Mouse (Mus musculus): ENCODE measurements around the gene Ppp1r21. TPM values are rescaled to one million over a fixed set of nuclear protein-coding genes. Genes with fewer than 3 reads are reported as not detected.

Ppp1r21 gene
- polyA plus RNA-seq, 1 experiment from 2014 or later: 27.6 TPM

- Histone ChIP-seq H3K9me3 (replicated peaks; ENCODE audit: low read length) (no peaks in the 10 kb centered on the region), H3K27me3 (ENCODE audit: insufficient read depth, low read length) (no peaks in the 10 kb centered on the region), H3K36me3 (ENCODE audit: insufficient read depth, low read length) (peaks cover 18% of the 10 kb centered on the region; the same call in 1 of the 2 replicates), H3K9ac (ENCODE audit: low read depth, low read length) (no peak overlapping the region), H3K4me1 (replicated peaks; ENCODE audit: insufficient read depth, low read length) (peaks cover 3% of the 10 kb centered on the region; the same call in 1 of the 2 replicates), H3K27ac (no peak overlapping the region), H3K4me2 (ENCODE audit: low read length) (no peak overlapping the region), H3K4me3 (replicated peaks; ENCODE audit: low read depth, low read length) (no peak overlapping the region)
- ATAC-seq (replicated peaks; ENCODE audit: low FRiP score, low read depth) (no peak), DNase-seq (ENCODE audit: low spot score) (no peak)
- WGBS: 76% methylated on average over 14 of the region's 14 CpGs
- no peak for TF ChIP-seq CTCF (IDR thresholded peaks at IDR 0.05; ENCODE audit: low read depth)
Measured at GRCm38 (mm10) chr17:88636076-88636475, 106.2 kb downstream of the Ppp1r21 start.

- Histone ChIP-seq H3K27me3 (ENCODE audit: insufficient read depth, low read length) (no peaks in the 10 kb centered on the region), H3K4me2 (ENCODE audit: low read length) (no peak overlapping the region), H3K36me3 (ENCODE audit: insufficient read depth, low read length) (peaks cover 18% of the 10 kb centered on the region; the same call in 1 of the 2 replicates), H3K27ac (no peak overlapping the region), H3K4me3 (replicated peaks; ENCODE audit: low read depth, low read length) (no peak overlapping the region), H3K9ac (ENCODE audit: low read depth, low read length) (no peak overlapping the region), H3K9me3 (replicated peaks; ENCODE audit: low read length) (no peaks in the 10 kb centered on the region), H3K4me1 (replicated peaks; ENCODE audit: insufficient read depth, low read length) (no peaks in the 10 kb centered on the region; the same call in 1 of the 2 replicates)
- peak; percentile 52; the same call in 1 of the 2 replicates for TF ChIP-seq CTCF (IDR thresholded peaks at IDR 0.05; ENCODE audit: low read depth)
- no peak; the same call in 1 of the 2 replicates for ATAC-seq (replicated peaks; ENCODE audit: low FRiP score, low read depth)
- peak; percentile 63 for DNase-seq (ENCODE audit: low spot score)
- WGBS: 38% methylated on average over 12 of the region's 12 CpGs
Measured at GRCm38 (mm10) chr17:88636587-88636986, 106.7 kb downstream of the Ppp1r21 start.

Other genes starting within 250 kb of the Ppp1r21 start
- 9.8 and 9.9 TPM in 2 replicates for gene Foxn2, start 89.4 kb upstream of the Ppp1r21 start, polyA plus RNA-seq (2015; fragmentation: Nextera tagmentation; extraction: Ambion mirVana)
- gene Ston1, start 67.6 kb downstream of the Ppp1r21 start, polyA plus RNA-seq (2015; fragmentation: Nextera tagmentation; extraction: Ambion mirVana): 8.0 and 8.3 TPM in 2 replicates
- 0.14 TPM in 1 of 2 replicates, not detected in the other for gene Gtf2a1l, start 138.5 kb downstream of the Ppp1r21 start, polyA plus RNA-seq (2015; fragmentation: Nextera tagmentation; extraction: Ambion mirVana)

Data from kidney, postnatal 0 days (tissue).